Mouse (Mus musculus) limb, embryonic 10.5 days (tissue): ENCODE results near the gene Prl2c3. TPM values are rescaled to one million over a fixed set of nuclear protein-coding genes. Genes with fewer than 3 reads are reported as not detected.
"Not testable (repeated sequence)": the region's sequence is repeated elsewhere in the genome, so short reads cannot be mapped to it uniquely, and the experiment has no call there.

Experiments
- DNase-seq: peaks from one replicate; pipeline ENCODE4 v3.0.0-alpha.2; 2017; ENCODE audit warnings: low spot score
- H3K27ac ChIP-seq: fragments of 300-500 bp; sonication (generic); 2 replicates; pipeline ENCODE4 v1.5.1; 2016; ENCODE audit warnings: mild to moderate bottlenecking
- H3K27me3 ChIP-seq: fragments of 300-500 bp; sonication (generic); 2 replicates; pipeline ENCODE4 v1.6.1; 2016; ENCODE audit warnings: low read depth, mild to moderate bottlenecking; ENCODE audit not compliant: poor library complexity, severe bottlenecking
- H3K36me3 ChIP-seq: fragments of 300-500 bp; sonication (generic); 2 replicates; pipeline ENCODE4 v1.6.1; 2016; ENCODE audit warnings: mild to moderate bottlenecking, moderate library complexity
- H3K4me1 ChIP-seq: fragments of 300-500 bp; sonication (generic); 2 replicates; pipeline ENCODE4 v1.6.1; 2016
- H3K4me3 ChIP-seq: fragments of 300-500 bp; sonication (generic); 2 replicates; pipeline ENCODE4 v1.5.1; 2016; ENCODE audit warnings: mild to moderate bottlenecking, moderate library complexity
- H3K9me3 ChIP-seq: fragments of 300-500 bp; sonication (generic); replicated peaks from 2 replicates; pipeline ENCODE4 v1.6.1; 2016; ENCODE audit warnings: mild to moderate bottlenecking
- WGBS: fragments of 180-500 bp; shearing (Covaris S2); methylation state at CpG from one replicate; pipeline ENCODE4 v1.1.7; 2016; 5-methylcytosine and 5-hydroxymethylcytosine counted together
- polyA plus RNA-seq: library from polyadenylated mRNA; unstranded; fragments of >200 nt; fragmentation: Nextera tagmentation; extraction: Ambion mirVana; gene quantifications from 2 replicates; pipeline ENCODE4 v1.2.1, GENCODE M21; 2016

The Prl2c3 gene
- polyA plus RNA-seq: 0.35 TPM in 1 of 2 replicates, not detected in the other

GRCm38 (mm10) chr13:12799979-12800378 lies at the start of gene Prl2c3:
Gene Prl2c3, minus strand, starts transcription at chr13:12800079.
- not testable (repeated sequence) for H3K4me3 ChIP-seq, H3K27me3 ChIP-seq, H3K36me3 ChIP-seq, H3K27ac ChIP-seq, H3K9me3 ChIP-seq, H3K4me1 ChIP-seq, DNase-seq
- WGBS: 81% methylated on average over 3 of the region's 3 CpGs

- not testable (repeated sequence) for H3K27me3 ChIP-seq, DNase-seq, H3K4me1 ChIP-seq, H3K4me3 ChIP-seq, H3K27ac ChIP-seq, H3K36me3 ChIP-seq
- 85% methylated on average over 4 of the region's 4 CpGs for WGBS
- peaks cover 21% of the 10 kb centered on the region; the same call in 1 of the 2 replicates for H3K9me3 ChIP-seq
Measured at GRCm38 (mm10) chr13:12848254-12848653, 48.4 kb upstream of the Prl2c3 start.

- H3K9me3 ChIP-seq: peaks cover 35% of the 10 kb centered on the region
- H3K4me3 ChIP-seq, H3K27me3 ChIP-seq, H3K36me3 ChIP-seq, H3K27ac ChIP-seq, H3K4me1 ChIP-seq, DNase-seq: not testable (repeated sequence)
- WGBS: 95% methylated on average over 1 of the region's 1 CpGs
Measured at GRCm38 (mm10) chr13:12844701-12845100, 44.8 kb upstream of the Prl2c3 start.

GRCm38 (mm10) chr13:12837546-12837945 lies 37.7 kb upstream of the Prl2c3 start:
- not testable (repeated sequence) for H3K36me3 ChIP-seq, H3K4me1 ChIP-seq, H3K27me3 ChIP-seq, H3K27ac ChIP-seq, DNase-seq, H3K4me3 ChIP-seq
- H3K9me3 ChIP-seq: peaks cover 26% of the 10 kb centered on the region
- WGBS: 75% methylated on average over 2 of the region's 2 CpGs

GRCm38 (mm10) chr13:12831769-12832168 lies 31.9 kb upstream of the Prl2c3 start:
- H3K27me3 ChIP-seq: no peaks in the 10 kb centered on the region
- no peaks in the 10 kb centered on the region for H3K36me3 ChIP-seq
- H3K9me3 ChIP-seq: peaks cover 34% of the 10 kb centered on the region
- H3K4me1 ChIP-seq: no peaks in the 10 kb centered on the region
- 78% methylated on average over 2 of the region's 2 CpGs for WGBS
- no peak overlapping the region for H3K27ac ChIP-seq
- no peak for DNase-seq
- no peak overlapping the region for H3K4me3 ChIP-seq

- DNase-seq: no peak
- Histone ChIP-seq H3K9me3 (peaks cover 39% of the 10 kb centered on the region), H3K27ac (no peak overlapping the region), H3K4me3 (no peak overlapping the region), H3K27me3 (no peaks in the 10 kb centered on the region), H3K36me3 (no peaks in the 10 kb centered on the region), H3K4me1 (no peaks in the 10 kb centered on the region)
- 85% methylated on average over 5 of the region's 5 CpGs for WGBS
Measured at GRCm38 (mm10) chr13:12829031-12829430, 29.2 kb upstream of the Prl2c3 start.

GRCm38 (mm10) chr13:12824500-12825176 lies 24.8 kb upstream of the Prl2c3 start:
- not testable (repeated sequence) for H3K36me3 ChIP-seq, H3K27ac ChIP-seq, H3K27me3 ChIP-seq, H3K4me1 ChIP-seq, H3K4me3 ChIP-seq, DNase-seq
- WGBS: 82% methylated on average over 4 of the region's 4 CpGs
- peaks cover 25% of the 10 kb centered on the region for H3K9me3 ChIP-seq

GRCm38 (mm10) chr13:12813734-12814424 lies 14.0 kb upstream of the Prl2c3 start:
- not testable (repeated sequence) for H3K36me3 ChIP-seq, H3K9me3 ChIP-seq, H3K4me1 ChIP-seq, DNase-seq, H3K27me3 ChIP-seq, H3K27ac ChIP-seq, H3K4me3 ChIP-seq
- 86% methylated on average over 5 of the region's 5 CpGs for WGBS

- H3K9me3 ChIP-seq: peaks cover 8% of the 10 kb centered on the region
- 68% methylated on average over 2 of the region's 2 CpGs for whole genome bisulfite sequencing
- no peaks in the 10 kb centered on the region for H3K36me3 ChIP-seq
- no peak for DNase-seq
- no peak overlapping the region for H3K4me3 ChIP-seq
- H3K27me3 ChIP-seq: no peaks in the 10 kb centered on the region
- H3K27ac ChIP-seq: no peak overlapping the region
- no peaks in the 10 kb centered on the region for H3K4me1 ChIP-seq
Measured at GRCm38 (mm10) chr13:12809591-12809990, 9.7 kb upstream of the Prl2c3 start.

- not testable (repeated sequence) for H3K27ac ChIP-seq, DNase-seq, H3K27me3 ChIP-seq, H3K9me3 ChIP-seq, H3K4me3 ChIP-seq, H3K4me1 ChIP-seq, H3K36me3 ChIP-seq
- 77% methylated on average over 3 of the region's 3 CpGs for WGBS
Measured at GRCm38 (mm10) chr13:12808793-12809512, 9.1 kb upstream of the Prl2c3 start.

- H3K27me3 ChIP-seq, H3K4me3 ChIP-seq, H3K36me3 ChIP-seq, H3K27ac ChIP-seq, DNase-seq, H3K9me3 ChIP-seq, H3K4me1 ChIP-seq: not testable (repeated sequence)
- 67% methylated on average over 4 of the region's 4 CpGs for WGBS
Measured at GRCm38 (mm10) chr13:12806496-12806895, 6.6 kb upstream of the Prl2c3 start.

- DNase-seq, H3K4me3 ChIP-seq: not testable (repeated sequence)
Measured at GRCm38 (mm10) chr13:12769442-12770091, 30.3 kb downstream of the Prl2c3 start.

More at GRCm38 (mm10) chr13:12769442-12770091, 30.3 kb downstream of the Prl2c3 start:
- 87% methylated on average over 6 of the region's 6 CpGs for WGBS
- H3K27ac ChIP-seq, H3K36me3 ChIP-seq, H3K9me3 ChIP-seq, H3K4me1 ChIP-seq, H3K27me3 ChIP-seq: not testable (repeated sequence)
